Mouse (Mus musculus) heart, postnatal 0 days (tissue): ENCODE data around the gene Grn.

Experiments used
- CTCF ChIP-seq: IDR thresholded peaks from 2 replicates; pipeline ENCODE4 v1.5.1; 2016; ENCODE audit warnings: antibody characterized with exemption, control low read depth, low read depth
- EP300 ChIP-seq: IDR thresholded peaks from 2 replicates; pipeline ENCODE4 v1.6.1; 2016; ENCODE audit warnings: antibody characterized with exemption, low read depth

GRCm38 (mm10) chr11:102443740-102444139 is 13.6 kb downstream of the Grn start:
- TF ChIP-seq CTCF (no peak), EP300 (no peak)
